Mouse (Mus musculus) gastrocnemius, postnatal 36 days (tissue): ENCODE measurements at regions not wholly inside any gene's neighbourhood (a gene's known extent, or its start where the extent isn't known, plus 50 kb on each side); places are given as distances from the start of the nearest gene placed in this dataset.
"Not testable (repeated sequence)": the region's sequence is repeated elsewhere in the genome, so short reads cannot be mapped to it uniquely, and the experiment has no call there.

Experiments
- DNase-seq, 2 experiments: peaks; one replicate each; pipeline ENCODE4 v3.0.0; 2022
- intact Hi-C: fragments of 180-260 bp; cut with DNase I; formaldehyde crosslinking; loops from one replicate; pipeline ENCODE4 v1.15.1; 2025

DNA sequence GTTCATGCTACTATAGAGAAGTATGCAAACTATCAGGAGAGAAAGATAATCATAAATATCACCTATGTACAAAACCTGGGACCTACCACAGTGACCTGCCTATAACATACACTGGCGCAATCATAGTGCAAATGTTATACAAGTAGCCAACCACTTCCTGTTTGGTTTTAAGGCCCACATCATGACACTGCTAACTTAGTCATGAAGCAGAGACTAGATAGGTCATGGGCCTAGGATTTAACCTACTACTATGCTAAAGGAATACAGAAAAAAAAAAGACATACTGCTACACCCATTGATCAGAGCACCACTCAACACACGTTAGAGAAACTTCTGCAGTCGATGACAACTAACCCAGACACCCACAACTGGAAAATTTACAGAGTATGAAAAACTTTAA is 498.6 kb upstream of the Acvr2a start:
- intact Hi-C loops = no loop called here
- no peak for DNase-seq

DNA sequence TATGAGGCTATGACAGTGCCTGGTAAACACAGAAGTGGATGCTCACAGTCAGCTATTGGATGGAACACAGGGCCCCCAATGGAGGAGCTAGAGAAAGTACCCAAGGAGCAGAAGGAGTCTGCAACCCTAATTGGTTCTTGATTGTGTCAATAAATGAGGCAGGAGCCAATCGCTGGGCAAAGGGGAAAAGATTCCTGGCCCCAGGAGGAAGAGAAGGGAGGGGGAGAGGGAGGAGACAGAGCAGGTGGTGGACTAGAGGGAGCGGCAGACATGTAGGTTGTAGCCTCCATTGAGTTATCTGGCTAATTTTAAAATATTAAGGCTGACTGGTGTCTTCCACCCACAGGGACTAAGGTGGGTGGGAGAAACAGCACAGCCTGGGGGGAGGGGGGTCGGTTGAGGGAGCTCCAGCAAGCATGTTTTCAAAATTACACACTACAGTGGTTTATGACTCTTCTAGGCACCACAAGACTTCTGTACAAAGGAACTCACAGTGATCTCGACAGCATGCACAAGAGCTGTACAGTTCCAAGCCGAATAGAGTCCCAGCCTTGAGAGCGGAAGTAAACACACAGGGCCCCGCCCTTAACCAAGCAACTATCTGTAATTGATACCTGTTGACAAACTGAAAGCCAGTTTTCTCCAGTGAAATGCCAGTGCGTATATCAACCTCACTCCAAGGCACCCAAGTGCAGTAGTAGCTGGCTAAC is 497.6 kb upstream of the Acvr2a start:
- no peak for DNase-seq
- intact Hi-C loops = no loop called here

DNA sequence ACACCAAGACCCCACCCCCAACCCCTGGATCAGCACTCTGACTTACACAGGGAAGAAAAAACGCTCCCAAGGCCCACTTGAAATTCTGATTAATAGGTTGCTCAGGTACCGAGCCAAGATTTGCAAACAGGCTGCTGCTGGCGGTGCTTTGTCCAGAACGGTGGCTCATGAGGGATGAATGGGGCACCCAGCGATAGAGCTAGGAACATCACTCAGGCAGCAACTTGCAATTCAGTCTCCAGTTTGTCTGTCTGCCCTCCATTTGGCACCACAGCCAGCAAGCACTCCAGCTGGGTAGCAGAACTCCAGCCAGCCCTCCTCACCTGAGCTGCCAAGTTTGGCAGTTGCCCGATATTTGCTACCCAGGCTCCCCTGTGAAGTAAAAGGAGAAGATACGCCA is 496.1 kb upstream of the Acvr2a start:
- DNase-seq = peak; percentile 16 to 27
- intact Hi-C loops = no loop called here

DNA sequence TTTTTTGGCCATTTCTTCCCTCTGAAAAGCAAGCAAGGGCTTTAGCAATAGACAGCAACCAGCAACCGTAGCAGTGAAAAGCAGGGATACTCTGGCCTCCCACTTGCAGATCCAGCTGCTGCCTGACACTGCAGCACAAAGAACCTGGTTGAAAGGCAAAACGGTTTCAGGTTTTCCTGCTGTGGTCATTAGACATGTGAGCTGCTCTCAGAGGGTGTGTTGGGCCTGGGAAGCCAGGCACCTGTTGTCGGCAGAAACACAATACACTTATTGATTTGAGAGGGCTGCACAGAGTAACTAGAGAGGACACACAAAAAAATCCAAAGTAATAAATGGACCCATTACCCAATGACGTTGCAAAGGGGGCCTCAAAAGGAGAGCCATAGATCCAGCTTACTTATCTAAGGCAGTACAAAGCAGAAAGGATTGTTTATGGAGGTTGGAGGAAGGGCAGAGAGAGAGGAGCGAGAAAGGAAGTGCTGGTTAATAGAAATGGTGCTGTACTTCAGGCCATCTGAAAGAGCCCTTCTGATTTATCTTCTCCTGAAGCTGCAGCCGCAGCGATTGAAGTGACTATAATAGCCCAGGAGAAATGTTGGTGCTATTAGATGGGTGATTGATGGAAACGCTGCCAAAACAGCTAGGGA is 495.4 kb upstream of the Acvr2a start:
- no peak for DNase-seq
- intact Hi-C loops = no loop called here

DNA sequence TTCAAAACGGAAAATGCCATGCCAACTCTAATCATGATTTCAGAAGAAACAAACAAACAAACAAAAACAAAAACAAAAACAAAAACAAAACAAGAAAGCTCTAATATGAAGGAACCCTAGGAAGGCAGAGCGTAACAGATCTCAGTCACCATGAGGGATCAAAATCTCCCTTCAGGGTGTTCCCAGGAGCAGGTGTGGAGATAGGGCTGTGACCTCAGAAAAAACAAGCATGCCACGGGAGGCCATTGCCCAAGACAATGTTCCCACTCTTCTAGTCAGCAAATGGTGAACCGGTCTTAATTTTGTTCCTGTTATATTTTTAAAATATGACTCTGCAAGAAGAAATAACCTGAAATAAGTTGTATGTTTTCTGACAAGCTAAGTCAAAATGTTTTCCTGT is 492.4 kb upstream of the Acvr2a start:
- intact Hi-C loops = no loop called here
- DNase-seq = no peak

DNA sequence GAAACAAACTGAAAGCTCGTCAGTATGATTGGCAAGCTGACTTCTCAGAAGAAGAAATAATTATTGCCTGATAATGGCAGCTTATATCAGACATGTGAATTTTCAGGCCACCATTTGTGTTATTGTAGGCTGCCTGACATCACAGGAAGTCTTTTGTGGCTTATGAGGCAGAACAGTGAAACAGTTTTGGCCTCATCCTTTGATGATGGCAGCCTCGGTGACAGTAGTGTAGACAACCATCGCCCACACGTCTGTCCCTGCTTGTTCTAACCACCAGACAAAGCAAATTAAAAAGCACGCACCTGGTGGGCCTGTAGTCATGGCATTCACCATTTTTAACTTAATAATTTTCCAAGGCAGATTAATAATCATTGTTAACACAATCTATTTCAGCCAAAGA is 491.6 kb upstream of the Acvr2a start:
- DNase-seq = no peak
- intact Hi-C loops = no loop called here

DNA sequence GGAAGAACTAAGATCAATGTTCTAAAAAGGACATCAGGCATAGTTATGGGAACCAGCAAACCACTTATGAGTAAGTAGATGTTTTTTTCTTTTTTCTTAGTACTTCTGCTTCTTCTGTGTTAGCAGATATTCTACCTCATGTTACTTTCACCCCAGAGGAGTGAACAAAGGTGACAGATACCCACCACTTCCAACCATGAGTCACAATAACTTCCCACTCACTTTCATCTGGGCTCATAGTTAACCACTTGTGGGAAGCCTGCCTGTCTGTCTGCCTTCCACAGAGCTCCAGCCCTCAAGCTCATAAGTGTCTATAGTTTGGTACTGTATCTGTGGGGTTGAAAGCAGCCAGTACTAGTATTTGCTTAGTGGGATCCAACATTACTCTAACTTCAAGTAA is 485.7 kb upstream of the Acvr2a start:
- intact Hi-C loops = no loop called here

DNA sequence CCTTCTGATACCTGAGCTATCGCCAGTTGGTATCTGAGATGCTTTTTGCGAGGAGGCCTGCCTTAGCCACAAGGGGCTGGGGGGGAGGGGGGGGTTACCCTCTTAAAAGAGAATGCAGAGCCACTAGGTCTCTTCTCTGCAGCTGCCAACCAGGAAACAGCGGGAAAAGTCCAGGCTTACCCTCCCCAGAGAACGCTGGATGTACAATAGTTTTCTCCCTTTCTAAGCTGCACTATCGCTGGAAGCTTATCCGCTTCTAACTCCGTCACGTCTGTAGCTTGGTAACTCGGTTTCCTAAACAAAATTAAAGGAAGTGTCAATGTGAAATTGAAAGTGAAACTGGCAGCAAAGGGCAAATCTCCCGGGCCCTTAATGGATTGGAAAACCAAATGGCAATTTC is 481.1 kb upstream of the Acvr2a start:
- DNase-seq = no peak
- intact Hi-C loops = no loop called here

More for the DNA sequence above, 485.7 kb upstream of the Acvr2a start:
- no peak for DNase-seq

DNA sequence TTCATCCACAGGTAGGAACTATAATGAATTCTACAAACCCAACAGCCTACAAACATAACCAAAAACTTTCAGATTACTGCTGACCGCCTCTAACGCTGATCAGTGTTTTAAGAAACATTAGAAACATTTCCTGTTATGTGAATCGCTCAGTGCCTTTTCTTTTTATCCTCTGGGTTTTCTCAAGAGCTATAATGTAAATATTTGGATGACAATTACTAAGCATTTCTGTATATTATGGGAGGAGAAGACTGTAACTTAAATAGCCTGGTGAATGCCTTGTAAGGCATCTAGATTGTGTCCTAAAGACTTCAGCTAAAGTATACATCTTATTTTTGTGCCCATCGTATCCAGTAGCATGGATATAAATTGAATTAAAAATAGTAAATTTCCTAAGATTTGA is 465.9 kb upstream of the Acvr2a start:
- DNase-seq = no peak
- intact Hi-C loops = no loop called here

DNA sequence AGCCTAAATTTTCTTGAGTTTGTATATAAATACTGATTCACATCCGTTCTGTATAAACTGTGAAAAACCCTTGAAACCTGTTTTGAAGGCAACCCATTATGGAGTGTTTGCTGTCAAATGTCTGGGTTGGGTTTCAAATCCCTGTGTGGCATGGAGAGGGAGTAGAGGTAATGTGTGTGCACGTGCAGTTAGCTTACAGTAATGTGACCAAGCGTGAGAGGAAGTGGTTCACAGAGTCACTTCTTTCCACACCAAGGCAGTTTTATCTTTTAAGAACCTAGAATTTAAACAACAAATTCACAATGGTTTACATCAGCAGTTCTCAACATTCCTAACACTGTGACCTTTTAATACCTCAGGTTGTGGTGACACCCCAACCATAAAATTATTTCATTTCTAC is 464.1 kb upstream of the Acvr2a start:
- DNase-seq = no peak
- intact Hi-C loops = no loop called here

DNA sequence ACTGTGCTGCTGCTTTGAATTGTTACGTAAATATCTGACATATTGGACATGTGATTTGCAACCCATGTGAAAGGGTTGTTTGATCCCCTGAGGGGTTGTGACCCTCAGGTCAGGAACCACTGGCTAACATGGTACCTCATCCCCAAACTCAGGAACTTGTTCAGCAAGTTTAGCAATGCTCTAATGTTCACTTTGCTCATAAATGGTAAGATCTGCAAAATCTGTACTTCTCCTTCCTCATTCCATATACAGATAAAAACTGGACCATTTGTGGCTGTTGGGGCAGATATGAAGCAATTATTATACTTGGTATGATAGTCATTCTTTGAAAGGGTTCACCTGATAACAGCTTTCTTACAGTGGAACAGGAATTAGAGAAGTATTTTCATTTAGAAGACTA is 463.7 kb upstream of the Acvr2a start:
- intact Hi-C loops = no loop called here
- no peak for DNase-seq

DNA sequence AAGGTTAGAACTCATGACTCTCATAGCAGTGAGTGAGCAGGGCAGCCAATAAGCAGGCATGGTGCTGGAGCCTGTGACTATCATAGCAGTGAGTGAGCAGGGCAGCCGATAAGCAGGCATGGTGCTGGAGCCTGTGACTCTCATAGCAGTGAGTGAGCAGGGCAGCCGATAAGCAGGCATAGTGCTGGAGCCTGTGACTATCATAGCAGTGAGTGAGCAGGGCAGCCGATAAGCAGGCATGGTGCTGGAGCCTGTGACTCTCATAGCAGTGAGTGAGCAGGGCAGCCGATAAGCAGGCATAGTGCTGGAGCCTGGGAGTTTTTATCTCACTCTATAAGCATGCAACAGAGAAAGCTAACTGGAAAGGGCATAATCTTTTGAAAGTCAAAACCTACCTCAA is 442.3 kb upstream of the Acvr2a start:
- DNase-seq, intact Hi-C loops: not testable (repeated sequence)

DNA sequence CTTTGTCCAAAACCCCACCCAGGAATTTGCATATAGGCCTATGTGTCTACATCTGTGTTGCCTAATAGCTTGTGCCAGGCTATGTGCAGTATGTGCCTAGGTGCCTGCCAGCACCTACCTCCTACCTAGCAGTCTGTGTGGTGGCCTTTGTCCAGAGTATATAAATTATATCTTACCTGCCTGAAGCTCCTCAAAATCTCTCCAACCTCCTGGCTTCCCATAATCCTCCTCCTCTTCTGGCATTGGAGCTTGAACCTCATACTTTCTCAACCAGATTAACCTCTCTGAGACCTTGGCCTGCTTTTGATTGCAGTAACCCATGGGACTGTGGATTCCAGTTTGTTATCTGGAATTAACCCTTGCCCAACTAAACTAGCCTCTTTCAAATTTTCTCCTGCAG is 440.8 kb upstream of the Acvr2a start:
- intact Hi-C loops = no loop called here
- no peak for DNase-seq

DNA sequence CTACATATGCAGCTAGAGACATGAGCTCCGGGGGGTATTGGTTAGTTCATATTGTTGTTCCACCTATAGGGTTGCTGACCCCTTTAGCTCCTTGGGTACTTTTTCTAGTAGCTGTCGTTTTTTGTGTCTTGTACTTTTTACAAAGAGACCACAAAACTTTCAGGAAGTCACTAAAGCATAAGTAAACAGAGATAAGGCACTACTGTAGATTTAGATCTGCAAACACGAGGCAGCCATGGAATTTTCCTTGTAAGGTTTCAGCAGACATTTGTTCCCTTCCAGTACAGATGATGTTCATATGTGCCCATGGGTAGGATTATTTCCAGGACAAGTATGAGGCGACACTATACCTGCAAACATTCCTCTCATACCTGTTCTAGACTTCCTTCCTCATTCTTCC is 439.6 kb upstream of the Acvr2a start:
- intact Hi-C loops = no loop called here
- no peak for DNase-seq

DNA sequence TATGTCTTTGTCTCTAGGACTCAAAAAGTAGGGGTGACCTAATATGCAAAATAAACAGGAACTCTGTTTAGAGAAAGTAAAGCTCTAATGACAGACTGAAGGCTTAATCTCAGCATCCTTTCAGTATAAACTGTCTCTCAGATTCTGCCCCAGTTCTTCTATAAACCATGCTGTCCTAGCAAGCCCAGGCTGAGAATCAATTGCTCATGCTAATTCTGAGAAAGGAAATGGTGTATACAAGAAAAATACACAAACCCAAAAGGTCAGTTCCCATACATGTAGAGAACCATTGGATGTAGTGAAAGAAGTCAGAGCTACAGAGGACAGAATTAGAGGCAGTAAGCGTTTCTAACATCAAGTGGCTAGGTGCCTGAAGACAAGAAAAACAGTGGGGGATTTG is 435.7 kb upstream of the Acvr2a start:
- intact Hi-C loops = no loop called here
- DNase-seq = no peak

DNA sequence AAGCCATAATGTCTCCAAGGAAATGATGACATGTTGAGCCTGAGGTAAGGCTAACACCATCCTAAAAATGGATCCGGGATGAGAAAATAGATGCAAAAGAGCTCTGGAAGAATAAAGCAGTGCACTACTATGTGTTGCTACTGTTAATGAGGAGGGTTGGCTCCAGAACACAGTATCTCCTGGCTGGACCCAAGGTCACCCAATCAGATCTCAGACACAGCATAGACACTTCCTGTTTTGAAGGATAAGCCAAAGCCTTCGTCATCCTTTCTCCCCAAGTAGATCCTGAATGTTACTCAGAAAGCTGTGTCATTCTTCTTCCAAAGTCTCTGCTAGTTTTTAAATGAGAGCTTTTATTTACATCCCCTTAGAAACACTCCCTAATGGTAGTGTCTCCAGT is 435.2 kb upstream of the Acvr2a start:
- intact Hi-C loops = no loop called here

DNA sequence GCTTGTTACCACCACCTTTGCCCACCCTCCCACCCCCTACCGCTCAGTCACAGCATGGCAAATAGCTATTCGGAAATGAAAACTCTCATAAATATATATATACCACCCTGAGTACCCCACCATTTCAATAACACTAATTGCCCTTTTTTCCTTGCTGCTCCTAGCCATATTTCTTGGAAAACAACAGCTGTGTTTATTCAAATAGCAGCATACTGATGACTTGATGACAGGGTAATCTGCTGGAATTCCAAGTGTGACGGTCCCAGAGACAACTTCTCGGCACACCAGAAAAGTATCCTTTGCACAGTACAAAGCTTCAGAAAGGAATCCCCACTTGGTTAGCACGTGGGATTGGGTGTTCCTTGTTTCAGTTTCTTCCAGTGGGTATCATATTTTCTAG is 433.8 kb upstream of the Acvr2a start:
- no peak for DNase-seq
- intact Hi-C loops = no loop called here

More for the DNA sequence above, 435.2 kb upstream of the Acvr2a start:
- DNase-seq = no peak

DNA sequence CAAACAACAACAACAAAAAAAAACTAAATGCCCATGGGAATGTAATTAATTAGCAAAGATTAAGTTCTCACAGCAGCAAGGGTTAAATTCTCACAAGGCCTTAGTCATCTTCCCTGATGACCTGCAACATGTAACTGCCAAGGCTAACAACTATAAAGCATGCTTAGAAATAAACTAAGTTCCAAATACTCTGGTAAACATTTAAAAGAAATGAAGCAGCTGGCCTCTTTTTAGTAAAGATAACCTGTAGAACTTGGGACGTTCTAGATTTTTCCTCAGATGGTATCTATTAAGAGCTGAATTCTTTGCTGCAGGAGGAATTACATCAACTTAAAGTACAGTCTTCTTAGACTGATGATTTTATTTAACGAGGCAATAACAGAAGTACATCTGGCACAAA is 433.1 kb upstream of the Acvr2a start:
- intact Hi-C loops = no loop called here
- DNase-seq = no peak

DNA sequence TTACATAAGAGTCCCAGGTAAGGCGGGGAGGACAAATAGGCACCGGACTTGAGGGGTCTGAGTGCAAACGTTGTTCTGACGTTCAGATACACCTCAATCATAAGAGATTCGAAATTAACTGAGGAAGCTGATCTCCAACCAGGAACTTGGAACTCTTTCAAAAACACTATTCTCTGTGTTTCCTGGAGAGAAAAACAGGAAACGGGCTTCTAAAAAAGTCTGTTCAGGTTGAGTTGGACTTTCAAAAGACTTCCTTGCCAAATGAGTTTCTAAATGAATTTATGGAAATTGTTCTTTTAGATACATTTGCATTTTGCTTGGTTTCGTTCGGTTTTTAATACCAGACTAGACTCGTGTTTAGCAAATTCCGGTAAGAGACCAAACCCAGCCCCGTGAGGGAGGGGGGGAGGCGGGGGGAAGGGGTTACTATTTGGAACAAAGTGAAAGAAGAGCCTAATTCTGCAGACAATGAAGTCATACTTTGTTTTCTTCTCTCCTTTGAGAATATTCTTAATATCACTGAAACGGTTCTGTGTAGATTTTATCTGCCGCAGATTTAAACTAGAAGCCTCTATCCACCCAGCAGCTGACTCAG is 432.3 kb upstream of the Acvr2a start:
- DNase-seq = no peak
- intact Hi-C loops = no loop called here

DNA sequence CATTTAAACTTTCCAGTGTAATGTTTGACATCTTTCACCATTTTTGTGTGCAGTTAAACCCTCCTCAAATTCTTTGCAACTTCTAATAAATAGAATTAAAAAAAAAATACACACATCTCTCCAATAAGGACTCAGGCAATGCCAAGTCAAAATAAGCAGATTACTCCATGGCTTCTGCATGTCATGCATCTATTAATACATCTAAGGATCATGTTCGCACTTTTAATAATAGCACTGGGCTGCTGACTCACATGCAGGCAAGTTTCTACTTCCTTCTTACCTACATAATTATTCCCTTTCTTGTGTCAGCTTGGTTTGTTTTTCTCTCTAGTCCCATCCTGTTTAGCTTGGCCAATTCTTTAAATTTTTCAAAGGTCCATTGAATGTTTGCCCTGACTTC is 415.4 kb upstream of the Acvr2a start:
- intact Hi-C loops = no loop called here
- DNase-seq = no peak

DNA sequence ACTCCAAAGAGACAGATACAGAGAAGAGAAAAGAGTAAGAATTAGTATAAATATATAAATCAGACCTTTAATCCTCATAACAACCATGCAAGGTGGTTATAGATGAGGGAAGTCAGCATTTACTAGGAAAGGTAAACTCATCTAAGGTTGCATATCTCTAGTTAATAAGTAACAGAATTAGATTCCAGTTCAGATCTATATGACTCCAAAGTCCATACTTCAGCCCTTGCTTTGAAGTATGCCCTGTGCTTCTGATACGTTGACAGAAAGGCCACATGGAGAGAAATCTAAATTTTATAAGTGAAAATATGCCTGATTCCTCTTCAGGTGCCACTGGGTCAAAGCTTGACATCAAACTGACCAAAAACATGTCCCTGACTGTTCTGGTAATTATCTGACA is 414.7 kb upstream of the Acvr2a start:
- intact Hi-C loops = no loop called here
- no peak for DNase-seq

DNA sequence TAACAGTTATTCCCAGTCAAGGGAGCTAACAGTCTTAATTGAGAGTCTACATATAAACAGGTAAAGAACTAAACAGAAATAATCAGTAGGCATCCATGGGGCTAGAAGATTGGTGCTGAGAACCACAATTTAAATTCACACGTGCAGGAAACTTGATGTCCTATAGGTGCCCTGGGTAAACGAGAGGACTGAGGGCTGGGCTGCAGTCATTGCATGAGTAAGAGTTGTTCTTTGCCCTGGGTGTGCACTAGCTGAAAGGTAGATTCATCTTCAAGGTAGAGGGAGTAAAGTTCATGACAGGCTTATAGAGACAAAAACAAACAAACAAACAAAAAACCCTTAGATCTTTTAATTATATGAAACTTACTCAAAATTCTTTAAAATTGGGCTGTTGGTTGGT is 411.1 kb upstream of the Acvr2a start:
- DNase-seq = no peak
- intact Hi-C loops = no loop called here
